Mouse (Mus musculus): ENCODE measurements around the gene Tcf12.
A peak's percentile ranks its signal among the peaks of the same experiment; 100 is the strongest.

The Tcf12 gene

DNA sequence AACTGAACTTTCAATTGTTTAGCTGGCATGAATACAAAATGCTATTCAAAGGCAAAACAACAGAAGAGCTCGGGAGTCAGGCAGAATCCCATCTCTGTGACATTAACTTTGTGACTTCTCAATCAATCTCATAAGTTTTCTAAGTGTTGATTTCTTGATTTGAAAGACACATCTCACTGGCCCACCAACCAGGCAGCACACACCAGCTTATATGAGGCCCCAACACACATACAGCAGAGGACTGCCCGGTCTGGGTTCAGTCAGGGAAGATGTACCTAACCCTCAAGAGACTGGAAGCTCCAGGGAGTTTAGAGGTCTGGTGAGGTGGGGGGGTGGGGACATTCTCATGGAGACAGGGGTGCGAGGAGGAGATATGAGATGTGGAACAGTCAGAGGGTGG lies 132.8 kb downstream of the Tcf12 start:
- no peak for DNase-seq

DNA sequence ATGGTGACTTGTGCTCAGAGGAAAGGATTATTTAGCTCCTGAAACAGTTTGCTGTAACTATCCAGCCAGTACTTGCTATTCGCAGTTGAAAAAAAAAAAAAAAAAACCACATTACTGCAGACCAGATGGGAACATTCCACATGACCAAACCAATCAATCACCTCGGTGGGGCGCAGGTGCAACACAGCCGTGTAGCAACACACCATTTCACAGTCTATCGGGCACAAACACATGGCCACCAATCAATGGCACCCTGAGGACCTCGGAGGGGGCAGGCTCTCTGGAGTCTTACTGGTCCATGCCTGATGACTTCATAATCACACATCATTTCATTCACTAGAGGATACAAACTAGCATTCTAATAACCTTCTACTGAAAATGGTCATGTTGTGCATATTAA lies 135.6 kb downstream of the Tcf12 start:
- DNase-seq, result peak; percentile 13 to 42

DNA sequence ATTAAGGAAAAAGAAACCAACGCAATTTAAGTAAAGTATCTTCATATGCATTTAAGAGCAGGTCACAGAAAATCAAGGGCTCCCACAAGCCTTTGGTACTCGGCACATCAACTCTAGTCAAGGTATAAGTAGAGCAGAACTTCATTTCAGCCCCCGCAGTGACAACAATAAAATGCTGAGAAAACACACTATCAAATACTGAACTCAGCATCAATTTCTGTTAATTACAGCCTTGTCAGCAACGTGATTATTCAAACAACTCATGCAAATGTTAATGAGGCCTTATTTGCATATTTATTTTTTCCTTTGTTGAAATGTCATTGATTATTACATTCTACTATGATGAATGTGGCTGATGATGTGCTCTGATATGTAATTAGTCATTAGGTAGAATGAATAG lies 136.5 kb downstream of the Tcf12 start:
- DNase-seq, result no peak

DNA sequence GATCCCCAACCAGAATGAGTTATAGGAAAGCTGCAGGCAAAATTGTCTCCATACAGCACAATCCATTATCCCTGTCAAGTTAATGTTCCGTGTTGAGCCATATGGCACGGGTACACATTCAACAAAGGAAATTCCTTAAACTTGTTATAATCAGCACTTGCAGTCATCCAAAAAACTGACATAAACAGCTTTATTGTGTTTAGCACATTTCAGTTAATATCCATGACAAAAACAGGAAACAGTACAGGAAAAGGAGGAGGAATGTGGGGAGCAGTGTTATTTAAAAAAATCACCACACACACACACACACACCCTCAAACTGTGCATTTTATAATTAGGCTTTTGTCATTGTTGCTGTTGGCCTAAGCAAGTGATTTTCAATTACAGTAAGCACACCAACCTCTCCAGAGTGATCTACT lies 137.1 kb downstream of the Tcf12 start:
- no peak for DNase-seq

DNA sequence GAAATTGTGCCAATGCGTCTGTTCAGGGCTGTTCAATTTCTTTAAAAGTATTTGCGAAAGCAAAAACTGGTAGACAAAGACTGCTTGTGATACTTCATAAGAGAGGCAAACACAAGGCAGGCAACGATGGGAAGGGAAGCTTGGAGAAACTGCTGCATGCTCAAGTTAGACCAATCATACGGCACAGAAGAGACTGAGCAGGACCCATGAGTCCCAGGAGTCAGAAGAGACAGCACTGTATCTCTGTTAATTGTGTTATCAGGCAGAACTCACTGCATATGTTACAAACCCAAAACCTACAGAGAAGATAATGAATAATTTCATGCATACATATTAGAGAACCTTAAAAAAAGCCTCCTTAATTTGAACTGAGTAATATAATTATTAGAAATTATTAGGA lies 147.6 kb downstream of the Tcf12 start:
- no peak for DNase-seq

DNA sequence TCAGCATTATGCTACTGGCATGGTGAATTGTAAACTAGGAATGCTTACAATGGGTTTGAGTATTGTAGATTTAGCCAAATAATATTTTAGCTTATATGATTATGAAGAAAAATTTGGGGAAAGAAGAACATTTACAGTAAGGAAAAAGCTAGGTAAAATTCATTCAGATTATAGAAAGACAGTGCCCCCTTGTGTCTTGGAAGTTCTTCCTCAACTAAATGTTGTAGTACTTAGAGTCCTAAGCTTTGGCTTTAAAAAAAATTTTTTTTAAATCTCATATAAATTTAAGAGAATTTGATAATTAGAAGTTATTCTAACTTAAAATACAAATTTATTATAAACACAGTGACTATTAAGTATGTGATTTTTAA lies 151.7 kb downstream of the Tcf12 start:
- peak in 1 of 2 experiments; percentile 17 for DNase-seq

DNA sequence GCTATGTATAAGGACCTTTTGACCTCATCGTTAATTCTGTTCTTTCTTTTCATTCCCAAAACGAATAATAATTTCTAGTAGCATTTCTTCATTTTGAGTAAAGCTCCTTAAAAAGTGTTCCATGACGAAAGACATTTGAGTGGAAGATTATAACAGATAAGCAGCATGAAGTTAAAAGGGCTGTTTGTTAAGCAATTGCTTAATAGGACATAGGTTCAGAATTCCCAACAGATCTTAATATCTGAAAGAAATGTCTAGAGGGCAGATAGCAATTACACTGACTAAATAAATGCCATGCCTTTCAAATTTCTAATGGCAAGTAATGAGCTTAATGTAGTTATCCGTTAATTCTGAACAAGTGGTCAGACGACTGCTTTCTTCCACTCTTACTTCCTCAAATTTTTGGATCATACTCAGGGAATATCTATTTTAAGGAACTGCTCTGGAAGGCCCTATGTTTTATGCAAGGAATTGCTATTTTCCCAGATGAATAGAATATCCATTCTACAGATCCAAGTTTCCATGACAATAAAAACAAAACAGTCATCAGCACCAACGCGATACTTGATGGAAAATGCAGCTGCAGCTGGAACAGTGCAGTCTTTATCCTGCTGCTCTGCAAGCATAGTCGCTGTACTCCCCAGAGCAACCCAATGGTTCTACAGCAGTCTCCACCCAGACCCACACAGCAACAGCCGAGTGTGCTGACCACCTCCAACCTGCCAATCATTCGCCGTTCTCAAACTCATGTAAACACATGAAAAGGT lies 152.2 kb downstream of the Tcf12 start:
- peak in 1 of 2 experiments; percentile 36 for DNase-seq

DNA sequence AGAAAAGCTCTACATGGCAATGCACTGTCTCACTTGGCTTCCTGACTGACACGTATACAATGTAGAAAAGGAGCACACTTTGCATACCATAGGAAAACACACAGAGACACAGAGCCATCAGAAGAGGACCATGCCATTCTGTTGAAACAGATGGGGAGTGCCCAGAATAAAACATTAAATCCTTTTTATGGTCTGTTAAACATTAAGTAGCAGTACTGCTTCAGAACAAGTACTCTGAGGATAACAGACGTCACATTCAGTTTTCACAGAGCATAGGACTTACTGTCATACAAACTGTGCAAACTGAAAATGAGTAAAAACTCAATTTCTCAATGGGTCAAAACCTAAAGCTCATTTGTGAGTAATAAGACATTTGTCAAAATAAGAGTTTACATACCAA lies 158.5 kb downstream of the Tcf12 start:
- no peak for DNase-seq

DNA sequence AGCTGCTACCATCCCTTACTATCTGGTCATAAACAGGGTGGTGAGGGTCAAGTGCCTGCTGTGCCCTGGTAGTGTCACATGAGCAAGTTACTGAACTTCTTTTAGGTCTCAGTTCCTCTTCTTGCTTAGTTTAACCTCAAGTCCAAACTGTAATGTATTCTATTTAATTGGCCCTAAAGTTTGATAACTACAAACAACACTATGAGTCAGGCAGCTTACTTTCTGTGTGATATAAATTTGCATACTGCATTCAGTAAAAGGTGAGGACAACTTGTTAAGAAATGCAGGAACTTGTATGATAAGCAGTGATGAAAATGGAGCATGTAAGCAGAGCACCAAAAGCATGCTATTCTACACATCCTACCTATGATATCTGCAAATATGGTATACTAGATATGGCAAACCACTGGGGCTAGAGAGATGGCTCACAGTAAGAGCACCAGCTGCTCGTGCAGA lies 159.0 kb downstream of the Tcf12 start:
- DNase-seq, result no peak

DNA sequence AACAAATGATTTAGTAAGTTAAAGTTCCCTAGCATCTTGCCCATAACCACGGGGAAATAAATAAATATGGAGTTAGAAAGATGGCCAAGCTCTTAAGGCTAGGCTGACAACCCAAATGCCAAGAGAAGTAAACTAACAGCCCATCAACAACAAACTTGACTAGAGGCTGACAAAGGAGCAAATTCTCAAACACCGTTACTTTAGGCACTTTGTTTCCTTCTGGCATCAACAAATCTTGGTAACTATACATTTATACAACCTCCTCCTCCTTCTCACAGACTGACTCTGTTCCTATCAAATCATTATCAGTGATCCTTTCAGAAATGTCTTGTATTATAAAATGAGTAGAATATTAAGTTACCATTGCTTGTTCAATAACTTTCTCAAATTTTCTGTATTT lies 159.7 kb downstream of the Tcf12 start:
- no peak for DNase-seq

DNA sequence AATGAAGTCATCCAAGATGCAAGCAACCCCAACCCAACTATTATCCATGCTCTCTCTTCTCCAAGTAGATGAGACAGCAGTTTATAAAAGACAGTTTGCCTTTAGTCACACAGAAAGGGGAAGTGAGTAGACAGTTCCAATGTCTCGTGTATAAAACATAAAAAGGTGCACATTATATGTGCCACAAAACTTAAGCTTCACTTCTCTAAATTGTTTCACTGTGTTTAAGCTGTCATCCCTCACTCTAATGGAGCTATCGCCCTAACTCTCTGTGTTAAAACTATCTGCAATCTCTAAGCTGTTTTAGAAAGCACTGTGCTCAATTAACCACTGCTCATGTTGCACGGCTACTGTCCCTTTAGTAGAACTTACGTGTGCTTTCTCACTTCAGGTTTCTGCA lies 160.3 kb downstream of the Tcf12 start:
- DNase-seq, result no peak

DNA sequence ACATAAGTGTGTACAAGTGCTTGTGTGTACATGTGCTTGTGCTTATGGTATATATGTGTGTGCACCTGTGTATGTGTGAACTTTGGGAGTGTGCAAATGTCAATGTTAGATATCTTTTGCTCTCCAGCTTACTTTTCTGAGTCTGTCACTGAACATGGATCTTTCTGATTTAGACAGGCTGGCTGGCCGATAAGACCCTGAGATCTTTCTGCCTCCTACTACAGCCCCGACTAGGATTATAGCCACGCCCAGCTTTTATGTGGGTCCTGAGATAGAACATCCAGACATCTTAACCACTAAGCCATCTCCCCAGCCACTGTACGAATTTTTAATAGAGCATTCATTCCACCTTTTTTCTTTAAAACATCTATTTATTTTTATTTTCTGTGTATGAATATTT lies 166.9 kb downstream of the Tcf12 start:
- no peak for DNase-seq

DNA sequence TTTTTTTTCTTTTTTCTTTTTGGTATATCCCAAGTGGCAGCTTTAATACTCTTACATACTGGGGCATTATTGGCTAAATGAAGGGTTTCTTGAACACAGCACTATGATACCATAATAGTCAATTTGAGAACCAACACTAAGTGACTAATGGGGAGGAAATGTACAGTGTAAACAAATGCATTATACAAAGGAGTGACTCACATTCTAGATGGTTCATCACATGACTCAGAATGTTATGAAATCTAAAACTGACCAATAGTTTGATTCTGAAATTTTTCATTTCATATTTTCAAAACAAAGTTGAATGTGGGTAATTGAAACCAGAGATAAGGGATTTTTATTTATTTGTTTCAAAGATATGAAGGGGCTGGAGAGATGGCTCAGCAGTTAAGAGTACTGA lies 169.2 kb downstream of the Tcf12 start:
- no peak for DNase-seq

DNA sequence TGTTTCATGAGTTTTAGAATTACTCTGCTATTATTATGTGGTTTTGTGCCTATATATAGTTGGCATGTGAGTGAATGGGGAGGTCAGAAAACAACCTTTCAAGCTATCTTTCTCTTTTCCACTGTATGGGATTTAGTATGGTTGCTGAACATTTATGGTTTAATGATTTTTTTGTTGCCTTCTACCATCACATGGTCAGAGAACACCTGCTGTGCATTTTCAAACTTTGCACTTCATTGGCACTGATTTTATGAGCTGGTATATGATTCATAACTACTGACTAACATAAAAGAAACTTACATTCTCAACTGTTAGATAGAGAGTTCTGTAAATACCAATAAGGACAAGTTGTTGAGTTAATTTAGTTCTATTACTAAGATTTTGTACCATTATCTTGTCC lies 171.7 kb downstream of the Tcf12 start:
- no peak for DNase-seq

DNA sequence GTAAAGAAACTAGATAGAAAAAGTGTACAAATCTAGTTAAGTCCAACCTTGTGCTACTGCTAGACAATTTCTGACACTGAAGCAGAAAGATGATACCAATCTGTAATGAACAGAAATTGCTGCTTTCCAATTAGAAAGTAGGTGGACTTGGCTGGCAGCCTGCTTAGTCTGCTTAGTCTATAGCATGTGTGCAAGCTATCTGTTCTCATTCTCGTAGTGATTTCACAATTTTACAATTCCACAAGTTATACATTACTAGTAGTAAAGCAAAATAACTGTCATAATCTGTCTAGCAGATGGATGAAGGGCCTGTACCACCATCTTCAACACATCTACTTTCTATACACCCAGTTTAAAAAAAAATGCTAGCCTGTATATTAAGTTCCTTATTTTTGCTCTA lies 175.5 kb downstream of the Tcf12 start:
- DNase-seq, result no peak

DNA sequence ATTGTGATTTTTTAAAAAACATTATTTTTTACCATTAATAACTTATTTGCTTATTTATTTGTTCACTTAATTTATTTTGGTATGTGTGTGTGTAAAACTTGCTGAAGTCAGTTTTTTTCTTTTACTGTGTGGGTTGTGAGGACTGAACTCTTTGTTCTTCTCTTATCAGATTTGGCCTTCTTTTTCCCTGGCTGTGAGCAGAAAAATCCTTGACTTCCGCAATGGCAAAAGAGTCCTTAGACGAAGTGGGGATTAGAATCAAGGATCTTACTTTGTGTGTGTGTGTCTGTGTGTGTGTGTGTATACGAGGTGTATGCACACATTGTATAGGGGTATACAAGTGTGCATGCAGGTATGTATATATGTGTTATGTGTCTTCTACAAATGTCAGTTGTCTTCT lies 176.8 kb downstream of the Tcf12 start:
- DNase-seq, result no peak

DNA sequence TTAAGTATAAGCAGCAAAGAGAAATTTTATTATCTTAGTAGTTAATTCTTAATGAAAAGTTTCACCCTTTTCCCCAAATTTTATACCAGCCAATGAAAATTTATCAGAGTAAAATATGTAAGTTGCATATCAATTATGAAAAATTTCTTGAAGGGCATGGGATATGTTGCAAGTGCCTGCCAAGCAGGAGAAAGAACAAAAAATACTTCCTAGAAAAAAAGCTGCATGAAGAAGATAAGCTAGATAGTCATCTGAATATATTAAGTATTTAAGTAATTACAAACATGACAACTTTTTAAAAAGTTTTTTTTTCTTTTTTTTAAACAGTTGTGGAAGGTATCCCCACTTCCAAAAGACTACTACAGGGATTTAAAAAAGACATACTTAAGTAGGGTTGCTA lies 179.7 kb downstream of the Tcf12 start:
- DNase-seq, result no peak

DNA sequence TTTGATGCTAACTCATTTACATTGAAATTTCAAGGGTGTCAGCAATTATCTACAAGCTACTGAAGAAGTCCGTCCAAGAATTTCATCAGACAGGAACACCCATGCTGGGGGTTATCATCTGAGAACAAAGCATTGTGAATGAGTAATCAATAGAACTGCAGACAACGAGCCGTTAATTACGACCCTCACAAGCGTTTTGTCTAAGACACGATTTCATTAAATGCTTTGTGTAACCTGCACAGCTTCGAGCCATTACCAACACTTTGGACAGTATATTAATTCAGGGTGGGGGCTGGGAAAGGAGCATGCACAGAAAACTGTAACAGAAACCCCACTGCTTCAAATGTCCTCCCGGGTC lies 180.3 kb downstream of the Tcf12 start:
- DNase-seq, result no peak

DNA sequence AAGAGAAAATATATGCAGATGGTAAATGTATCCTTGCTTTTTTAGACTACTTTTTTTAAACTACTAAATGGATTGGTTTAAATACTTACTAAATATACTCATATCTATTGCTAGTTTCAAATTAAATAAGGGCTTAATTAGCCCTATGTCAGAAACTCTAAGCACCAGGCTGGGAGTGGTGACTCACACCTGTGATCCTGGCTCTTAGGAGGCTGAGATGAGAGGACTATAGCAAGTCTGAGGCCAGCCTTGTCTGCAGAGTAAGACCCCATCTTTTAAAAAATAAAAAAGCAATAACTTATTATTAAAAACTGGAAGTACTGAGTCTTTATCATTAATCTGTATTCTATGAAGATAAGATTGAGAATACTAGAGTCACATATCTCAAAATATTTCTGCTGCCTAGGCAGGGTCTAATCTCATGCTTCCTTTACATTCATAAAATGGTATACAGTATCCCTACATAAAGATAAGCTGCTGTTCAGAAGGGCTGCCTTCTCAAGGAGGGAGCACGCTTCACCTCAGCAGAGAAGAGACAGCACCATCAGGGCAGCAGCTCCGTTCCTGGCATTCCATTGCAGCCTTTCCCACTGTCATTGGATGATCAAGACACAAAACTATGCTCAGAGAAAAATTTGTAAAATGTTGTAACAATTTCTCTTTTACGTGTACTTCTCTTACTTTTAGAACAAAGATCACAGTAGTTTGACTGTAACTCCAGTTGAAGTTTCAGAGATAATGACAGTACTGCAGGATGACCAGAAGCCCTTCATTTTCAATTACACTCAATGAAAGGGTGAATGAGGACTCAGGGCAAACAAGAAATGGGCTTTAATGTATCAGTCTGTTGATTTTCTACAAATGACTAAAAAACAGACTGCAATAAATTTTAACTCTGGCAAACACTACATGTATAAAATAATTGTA lies 181.0 kb downstream of the Tcf12 start:
- DNase-seq, result no peak

DNA sequence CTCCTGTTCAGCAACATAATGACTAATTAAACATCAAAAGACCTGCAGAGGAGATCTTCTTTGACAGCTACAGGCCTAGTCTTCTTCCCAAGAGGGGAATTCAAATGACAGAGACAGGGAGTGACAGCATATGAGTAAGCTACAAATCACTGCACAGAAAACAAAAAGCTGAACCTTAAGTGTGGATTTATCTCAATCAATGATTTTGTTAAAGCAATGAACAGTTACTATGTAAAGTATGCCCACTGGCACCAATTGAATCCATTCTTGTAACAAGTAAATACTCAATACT lies 195.1 kb downstream of the Tcf12 start:
- no peak for DNase-seq

DNA sequence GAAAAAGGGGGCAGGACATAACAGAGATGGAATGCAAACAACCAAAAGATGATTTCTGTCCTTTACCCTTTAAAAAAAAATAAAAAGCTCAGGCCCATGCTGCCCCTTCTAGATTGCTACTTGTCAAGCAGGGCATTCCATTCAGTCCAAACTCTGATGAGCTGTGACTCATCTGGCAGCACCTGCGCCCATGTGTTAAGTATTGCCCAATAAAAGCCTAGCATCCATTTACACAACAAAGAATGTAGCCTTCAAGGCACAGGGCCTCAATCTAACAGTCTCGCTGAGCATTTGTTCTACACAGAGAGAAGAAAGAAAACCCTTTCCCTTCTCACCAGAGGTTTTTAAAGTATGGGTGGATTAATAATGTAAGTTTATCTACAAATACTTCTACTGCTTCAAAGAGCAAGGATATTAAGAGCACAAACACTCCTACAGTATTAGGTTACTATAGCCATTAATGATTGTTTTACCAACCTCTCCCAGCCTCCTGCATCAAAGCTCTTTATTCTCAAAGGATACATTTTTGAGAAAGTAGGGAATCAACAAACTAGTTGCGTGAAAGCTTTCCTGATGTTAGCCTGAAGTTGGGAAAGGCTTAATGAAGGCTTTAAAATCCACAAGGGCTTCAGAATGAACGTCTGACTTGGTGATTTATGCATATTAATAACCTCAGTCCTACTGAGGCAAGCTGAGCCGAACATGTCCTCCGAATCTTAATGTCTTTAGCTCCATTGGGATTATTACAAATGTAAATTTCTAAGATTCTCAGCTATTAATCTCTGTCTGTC lies 195.6 kb downstream of the Tcf12 start:
- no peak for DNase-seq

DNA sequence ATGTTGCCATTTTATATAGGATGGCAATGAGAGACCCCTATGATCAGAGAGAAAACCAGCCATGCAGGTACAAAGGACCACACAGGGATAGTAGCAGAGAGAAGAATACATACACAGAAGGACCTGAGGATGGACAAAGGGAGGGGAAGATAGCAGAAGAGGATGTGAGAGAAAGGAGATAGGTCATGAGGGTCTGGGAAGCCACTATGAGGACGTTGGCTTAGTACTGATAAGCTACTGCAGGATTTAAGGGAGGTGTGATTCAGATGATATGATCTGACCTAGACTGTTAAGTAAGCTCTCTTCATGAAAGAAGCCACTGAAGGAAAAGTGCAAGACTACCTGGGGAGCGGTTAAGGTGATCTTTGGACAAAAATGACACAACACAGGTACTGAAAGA lies 205.1 kb downstream of the Tcf12 start:
- no peak for DNase-seq

DNA sequence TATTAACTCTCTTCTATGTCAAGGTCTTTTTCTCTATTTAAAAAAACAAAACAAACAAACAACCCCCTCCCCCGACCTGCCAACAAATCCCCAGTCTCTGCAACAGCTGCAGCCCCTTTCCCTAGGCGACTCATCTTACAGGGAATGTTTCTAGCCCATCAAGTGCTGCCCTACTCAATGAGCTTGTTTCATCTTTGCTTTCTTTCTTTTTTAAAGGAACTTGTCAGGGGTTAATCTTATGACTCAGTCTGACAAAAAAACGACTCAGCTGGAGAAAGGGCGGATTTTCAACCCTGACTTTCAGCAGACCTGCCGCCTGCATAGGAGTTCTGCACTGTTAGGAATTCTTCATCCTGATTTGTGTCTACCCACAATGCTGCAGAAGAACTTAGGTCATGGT lies 212.8 kb downstream of the Tcf12 start:
- no peak for DNase-seq

DNA sequence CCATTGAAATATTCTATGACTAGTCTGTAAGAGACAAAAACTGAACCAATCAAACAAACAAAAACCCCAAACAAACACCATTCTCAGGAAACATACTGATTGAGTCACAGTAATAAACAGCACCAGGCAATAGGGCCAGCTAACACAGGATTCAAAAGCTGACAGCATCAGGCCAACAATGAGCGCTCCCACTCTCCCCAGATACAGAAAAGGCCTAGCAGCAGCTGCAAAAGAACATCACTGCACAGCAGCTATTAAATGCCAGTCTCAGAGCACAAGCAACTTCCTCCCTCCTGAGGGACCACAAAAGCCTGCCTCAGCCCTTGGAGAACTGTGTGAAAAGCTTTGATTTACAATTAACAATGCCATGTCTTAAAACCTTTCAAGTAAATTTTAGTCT lies 214.3 kb downstream of the Tcf12 start:
- DNase-seq, result no peak
